Mouse (Mus musculus): ENCODE measurements around the gene Notch1.

DNA sequence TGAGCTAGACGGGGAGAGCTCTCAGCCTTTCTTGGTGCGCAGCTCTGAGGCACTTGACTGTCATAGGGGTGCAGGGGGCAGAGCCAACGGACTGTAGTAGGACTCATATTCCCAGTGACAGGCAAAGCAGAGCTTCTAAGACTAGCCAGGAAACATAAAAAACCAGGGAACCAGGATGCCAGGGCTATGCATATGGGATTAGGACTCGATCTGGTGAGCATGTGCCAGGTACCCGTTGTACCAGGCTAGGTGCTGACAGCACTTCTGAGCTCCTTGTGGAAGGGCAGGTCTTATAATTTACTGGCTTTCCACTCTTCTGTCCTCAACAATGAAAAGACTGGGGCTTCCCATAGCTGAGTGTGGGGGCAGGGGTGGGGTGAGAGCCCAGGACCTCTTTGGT lies 7.8 kb downstream of the Notch1 start:
- no peak for TF ChIP-seq CTCF (IDR thresholded peaks at IDR 0.05; ENCODE audit: extremely low read depth, insufficient read depth, low read length)
- no peak for TF ChIP-seq POLR2A (IDR thresholded peaks at IDR 0.05; ENCODE audit: extremely low read depth, insufficient read depth, low read length)

Data from cortical plate, adult 2 months (tissue).